Mouse (Mus musculus) thymus, adult 2 months (tissue): Measurements from ENCODE around the gene Hlx.

Experiments used
- CTCF ChIP-seq: fragments of 200-500 bp; IDR thresholded peaks from 2 replicates; pipeline ENCODE4 v1.5.1; 2012; ENCODE audit warnings: mild to moderate bottlenecking, control low read depth, low read length, moderate library complexity, borderline replicate concordance; ENCODE audit not compliant: control insufficient read depth, poor library complexity, insufficient read depth; ENCODE audit errors: extremely low read depth
- POLR2A ChIP-seq: fragments of 200-500 bp; IDR thresholded peaks from 2 replicates; pipeline ENCODE4 v1.6.1; 2012; ENCODE audit warnings: mild to moderate bottlenecking, low read length, control low read depth, moderate library complexity; ENCODE audit not compliant: control insufficient read depth, poor library complexity, insufficient read depth; ENCODE audit errors: extremely low read depth

- TF ChIP-seq CTCF (no peak), POLR2A (no peak)
Measured at GRCm38 (mm10) chr1:184718261-184719120, 13.9 kb downstream of the Hlx start.
